Mouse (Mus musculus): ENCODE results near the gene Itgb1bp1. TPM values are rescaled to one million over a fixed set of nuclear protein-coding genes. Genes with fewer than 3 reads are reported as not detected.

Gene Itgb1bp1
- total RNA-seq, 4 experiments from 2014 or later: 41.9 to 54.9 (median 43.9) TPM

GRCm38 (mm10) chr12:21247711-21248392 lies 38.2 kb downstream of the Itgb1bp1 start:
- no peak for DNase-seq (ENCODE audit: low spot score)

- DNase-seq (ENCODE audit: low spot score): no peak
Measured at GRCm38 (mm10) chr12:21244375-21244960, 41.6 kb downstream of the Itgb1bp1 start.

- no peak for DNase-seq (ENCODE audit: low spot score)
Measured at GRCm38 (mm10) chr12:21241965-21242364, 44.1 kb downstream of the Itgb1bp1 start.

GRCm38 (mm10) chr12:21234560-21234959 lies 51.5 kb downstream of the Itgb1bp1 start:
- DNase-seq (ENCODE audit: low spot score): no peak

GRCm38 (mm10) chr12:21233727-21234126 lies 52.4 kb downstream of the Itgb1bp1 start:
- no peak for DNase-seq (ENCODE audit: low spot score)

- DNase-seq (ENCODE audit: low spot score): no peak
Measured at GRCm38 (mm10) chr12:21229076-21229918, 56.8 kb downstream of the Itgb1bp1 start.

GRCm38 (mm10) chr12:21228650-21229049 lies 57.4 kb downstream of the Itgb1bp1 start:
- no peak for DNase-seq (ENCODE audit: low spot score)

GRCm38 (mm10) chr12:21227076-21227980 lies 58.8 kb downstream of the Itgb1bp1 start:
- DNase-seq (ENCODE audit: low spot score): peak; percentile 80

- no peak for DNase-seq (ENCODE audit: low spot score)
Measured at GRCm38 (mm10) chr12:21226316-21226715, 59.8 kb downstream of the Itgb1bp1 start.

- DNase-seq (ENCODE audit: low spot score): no peak
Measured at GRCm38 (mm10) chr12:21225358-21225757, 60.7 kb downstream of the Itgb1bp1 start.

- no peak for DNase-seq (ENCODE audit: low spot score)
Measured at GRCm38 (mm10) chr12:21223923-21224322, 62.2 kb downstream of the Itgb1bp1 start.

GRCm38 (mm10) chr12:21220596-21220995 lies 65.5 kb downstream of the Itgb1bp1 start:
- no peak for DNase-seq (ENCODE audit: low spot score)

- no peak for DNase-seq (ENCODE audit: low spot score)
Measured at GRCm38 (mm10) chr12:21217776-21218444, 68.2 kb downstream of the Itgb1bp1 start.

GRCm38 (mm10) chr12:21214551-21215165 lies 71.4 kb downstream of the Itgb1bp1 start:
- no peak for DNase-seq (ENCODE audit: low spot score)

GRCm38 (mm10) chr12:21212876-21213275 lies 73.2 kb downstream of the Itgb1bp1 start:
- DNase-seq (ENCODE audit: low spot score): no peak

- no peak for DNase-seq (ENCODE audit: low spot score)
Measured at GRCm38 (mm10) chr12:21209273-21209672, 76.8 kb downstream of the Itgb1bp1 start.

GRCm38 (mm10) chr12:21208172-21208795 lies 77.8 kb downstream of the Itgb1bp1 start:
- DNase-seq (ENCODE audit: low spot score): no peak

GRCm38 (mm10) chr12:21207422-21207821 lies 78.7 kb downstream of the Itgb1bp1 start:
- DNase-seq (ENCODE audit: low spot score): no peak

GRCm38 (mm10) chr12:21205799-21206198 lies 80.3 kb downstream of the Itgb1bp1 start:
- no peak for DNase-seq (ENCODE audit: low spot score)

Measured in heart, adult 8-10 months (tissue).